Mouse (Mus musculus): ENCODE measurements around the gene Alpi.

Alpi gene

GRCm38 (mm10) chr1:87101411-87101810 is at the start of gene Alpi:
TSS of gene Alpi (minus strand) at chr1:87101606.
- DNase-seq (ENCODE audit: low read depth, low spot score), result no peak

GRCm38 (mm10) chr1:87149422-87149821 is 48.0 kb upstream of the Alpi start:
- no peak for DNase-seq (ENCODE audit: low read depth, low spot score)

GRCm38 (mm10) chr1:87143141-87143540 is 41.7 kb upstream of the Alpi start:
- no peak for DNase-seq (ENCODE audit: low read depth, low spot score)

GRCm38 (mm10) chr1:87142456-87142855 is 41.0 kb upstream of the Alpi start:
- no peak for DNase-seq (ENCODE audit: low read depth, low spot score)

GRCm38 (mm10) chr1:87141550-87141949 is 40.1 kb upstream of the Alpi start:
- DNase-seq (ENCODE audit: low read depth, low spot score), result no peak

- DNase-seq (ENCODE audit: low read depth, low spot score), result no peak
Observed at GRCm38 (mm10) chr1:87131803-87132202, 30.4 kb upstream of the Alpi start.

- no peak for DNase-seq (ENCODE audit: low read depth, low spot score)
Observed at GRCm38 (mm10) chr1:87127206-87128030, 26.0 kb upstream of the Alpi start.

GRCm38 (mm10) chr1:87124673-87125072 is 23.3 kb upstream of the Alpi start, which contains the start of gene Akp3:
TSS of gene Akp3 (plus strand) at chr1:87124973.
- no peak for DNase-seq (ENCODE audit: low read depth, low spot score)

- DNase-seq (ENCODE audit: low read depth, low spot score), result no peak
Observed at GRCm38 (mm10) chr1:87114784-87115183, 13.4 kb upstream of the Alpi start.

GRCm38 (mm10) chr1:87111719-87112354 is 10.4 kb upstream of the Alpi start:
- DNase-seq (ENCODE audit: low read depth, low spot score), result no peak

- DNase-seq (ENCODE audit: low read depth, low spot score), result no peak
Observed at GRCm38 (mm10) chr1:87108564-87108963, 7.2 kb upstream of the Alpi start.

- no peak for DNase-seq (ENCODE audit: low read depth, low spot score)
Observed at GRCm38 (mm10) chr1:87106536-87106935, 5.1 kb upstream of the Alpi start.

GRCm38 (mm10) chr1:87103936-87104335 is 2.5 kb upstream of the Alpi start:
- no peak for DNase-seq (ENCODE audit: low read depth, low spot score)

GRCm38 (mm10) chr1:87102114-87102513 is 708 bp upstream of the Alpi start:
- DNase-seq (ENCODE audit: low read depth, low spot score), result no peak

GRCm38 (mm10) chr1:87098358-87098975 is 2.9 kb downstream of the Alpi start:
- DNase-seq (ENCODE audit: low read depth, low spot score), result no peak

- DNase-seq (ENCODE audit: low read depth, low spot score), result no peak
Observed at GRCm38 (mm10) chr1:87095642-87096041, 5.8 kb downstream of the Alpi start.

- DNase-seq (ENCODE audit: low read depth, low spot score), result no peak
Observed at GRCm38 (mm10) chr1:87089828-87090227, 11.6 kb downstream of the Alpi start, which contains the start of gene Alppl2. TSS of gene Alppl2 (minus strand) at chr1:87089928.

- DNase-seq (ENCODE audit: low read depth, low spot score), result no peak
Observed at GRCm38 (mm10) chr1:87089251-87089650, 12.2 kb downstream of the Alpi start.

GRCm38 (mm10) chr1:87086964-87087363 is 14.4 kb downstream of the Alpi start:
- DNase-seq (ENCODE audit: low read depth, low spot score), result no peak

GRCm38 (mm10) chr1:87086196-87086595 is 15.2 kb downstream of the Alpi start:
- DNase-seq (ENCODE audit: low read depth, low spot score), result no peak

- no peak for DNase-seq (ENCODE audit: low read depth, low spot score)
Observed at GRCm38 (mm10) chr1:87073776-87074175, 27.6 kb downstream of the Alpi start.

- no peak for DNase-seq (ENCODE audit: low read depth, low spot score)
Observed at GRCm38 (mm10) chr1:87070720-87071119, 30.7 kb downstream of the Alpi start.
